Mouse (Mus musculus): Measurements from ENCODE around the gene Tspo. TPM values are rescaled to one million over a fixed set of nuclear protein-coding genes. Genes with fewer than 3 reads are reported as not detected.

The Tspo gene
- total RNA-seq, 2 experiments from 2014 or later = 51.5 to 74.4 TPM

- peak; percentile 73 for ATAC-seq (replicated peaks; ENCODE audit: low FRiP score, poor library complexity, severe bottlenecking)
These were observed 43.9 kb downstream of the Tspo start for GRCm38 (mm10) chr15:83607115-83607802.

- no peak for ATAC-seq (replicated peaks; ENCODE audit: low FRiP score, poor library complexity, severe bottlenecking)
These were observed 51.9 kb downstream of the Tspo start for GRCm38 (mm10) chr15:83615245-83615644.

Other genes starting within 250 kb of the Tspo start
- gene Arfgap3, start 213.3 kb upstream of the Tspo start, total RNA-seq (2015; ENCODE audit: low replicate concordance) = 44.1 and 50.7 TPM in 2 replicates
- gene Arfgap3, start 213.3 kb upstream of the Tspo start, total RNA-seq (2017; ENCODE audit: low replicate concordance) = 49.2 and 63.3 TPM in 2 replicates
- gene Pacsin2, start 99.0 kb upstream of the Tspo start, total RNA-seq (2015; ENCODE audit: low replicate concordance) = 102 and 137 TPM in 2 replicates
- gene Pacsin2, start 99.0 kb upstream of the Tspo start, total RNA-seq (2017; ENCODE audit: low replicate concordance) = 285 and 310 TPM in 2 replicates
- gene Ttll1, start 52.7 kb upstream of the Tspo start, total RNA-seq (2015; ENCODE audit: low replicate concordance) = 8.4 and 8.5 TPM in 2 replicates
- gene Ttll1, start 52.7 kb upstream of the Tspo start, total RNA-seq (2017; ENCODE audit: low replicate concordance) = 1.8 and 8.3 TPM in 2 replicates
- not detected in 2 replicates for gene Bik, start 36.7 kb upstream of the Tspo start, total RNA-seq (2015; ENCODE audit: low replicate concordance)
- gene Bik, start 36.7 kb upstream of the Tspo start, total RNA-seq (2017; ENCODE audit: low replicate concordance) = 0.84 TPM in 1 of 2 replicates, not detected in the other
- 0.38 TPM in 1 of 2 replicates, not detected in the other for gene Mcat, start 195 bp downstream of the Tspo start, total RNA-seq (2015; ENCODE audit: low replicate concordance)
- gene Mcat, start 195 bp downstream of the Tspo start, total RNA-seq (2017; ENCODE audit: low replicate concordance) = 3.1 and 4.3 TPM in 2 replicates
- gene Ttll12, start 31.6 kb downstream of the Tspo start, total RNA-seq (2015; ENCODE audit: low replicate concordance) = 9.4 and 16.1 TPM in 2 replicates
- 5.9 and 9.8 TPM in 2 replicates for gene Ttll12, start 31.6 kb downstream of the Tspo start, total RNA-seq (2017; ENCODE audit: low replicate concordance)
- gene Scube1, start 161.4 kb downstream of the Tspo start, total RNA-seq (2015; ENCODE audit: low replicate concordance) = not detected in 2 replicates
- not detected in 2 replicates for gene Scube1, start 161.4 kb downstream of the Tspo start, total RNA-seq (2017; ENCODE audit: low replicate concordance)
- gene Mpped1, start 215.9 kb downstream of the Tspo start, total RNA-seq (2015; ENCODE audit: low replicate concordance) = not detected in 2 replicates
- not detected in 2 replicates for gene Mpped1, start 215.9 kb downstream of the Tspo start, total RNA-seq (2017; ENCODE audit: low replicate concordance)

All from erythroblast, adult 5-6 weeks (primary cell).